Mouse (Mus musculus) neural tube, embryonic 12.5 days (tissue): ENCODE results near the gene 4930519G04Rik. TPM values are rescaled to one million over a fixed set of nuclear protein-coding genes. Genes with fewer than 3 reads are reported as not detected.
"Not testable (repeated sequence)": the region's sequence is repeated elsewhere in the genome, so short reads cannot be mapped to it uniquely, and the experiment has no call there.

Experiments used
- ATAC-seq: fragments of 200-750 bp; cut with Nextera tagmentation; 2 replicates; pipeline ENCODE4 v1.8.0; 2017; ENCODE audit warnings: low read depth, mild to moderate bottlenecking, moderate TSS enrichment, moderate library complexity; ENCODE audit not compliant: low FRiP score
- H3K27ac ChIP-seq: fragments of 300-500 bp; sonication (generic); 2 replicates; pipeline ENCODE4 v1.5.1; 2016
- H3K27me3 ChIP-seq: fragments of 300-500 bp; sonication (generic); replicated peaks from 2 replicates; pipeline ENCODE4 v1.6.1; 2016; ENCODE audit warnings: mild to moderate bottlenecking
- H3K36me3 ChIP-seq: fragments of 300-500 bp; sonication (generic); 2 replicates; pipeline ENCODE4 v1.6.1; 2016; ENCODE audit warnings: mild to moderate bottlenecking
- H3K4me1 ChIP-seq: fragments of 300-500 bp; sonication (generic); 2 replicates; pipeline ENCODE4 v1.6.1; 2016
- H3K4me2 ChIP-seq: fragments of 300-500 bp; sonication (generic); replicated peaks from 2 replicates; pipeline ENCODE4 v1.6.1; 2016; ENCODE audit warnings: mild to moderate bottlenecking
- H3K4me3 ChIP-seq: fragments of 300-500 bp; sonication (generic); 2 replicates; pipeline ENCODE4 v1.5.1; 2016
- H3K9ac ChIP-seq: fragments of 300-500 bp; sonication (generic); 2 replicates; pipeline ENCODE4 v1.6.1; 2016; ENCODE audit warnings: mild to moderate bottlenecking
- H3K9me3 ChIP-seq: fragments of 300-500 bp; sonication (generic); 2 replicates; pipeline ENCODE4 v1.6.1; 2016; ENCODE audit warnings: mild to moderate bottlenecking
- WGBS: fragments of 180-500 bp; shearing (Covaris S2); methylation state at CpG from one replicate; pipeline ENCODE4 v1.1.7; 2016; 5-methylcytosine and 5-hydroxymethylcytosine counted together
- polyA plus RNA-seq: library from polyadenylated mRNA; unstranded; fragments of >200 nt; fragmentation: Nextera tagmentation; extraction: Ambion mirVana; gene quantifications from 2 replicates; pipeline ENCODE4 v1.2.1, GENCODE M21; 2016

4930519G04Rik gene
- polyA plus RNA-seq, 1 experiment from 2014 or later, result not detected

- Histone ChIP-seq H3K27me3 (no peaks in the 10 kb centered on the region), H3K4me3 (no peak overlapping the region), H3K27ac (no peak overlapping the region), H3K4me1 (peaks cover 19% of the 10 kb centered on the region), H3K9ac (no peak overlapping the region), H3K9me3 (no peaks in the 10 kb centered on the region), H3K36me3 (0 out of 2 replicates have a peak, but pooled peaks cover 3% of the 10 kb centered on the region), H3K4me2 (no peak overlapping the region)
- 66% methylated on average over 6 of the region's 6 CpGs for WGBS
- ATAC-seq, result no peak
These were observed 36.9 kb upstream of the 4930519G04Rik start for GRCm38 (mm10) chr5:114816599-114816998.

GRCm38 (mm10) chr5:114818124-114818523, 35.3 kb upstream of the 4930519G04Rik start:
- Histone ChIP-seq H3K4me3 (no peak overlapping the region), H3K27me3 (no peaks in the 10 kb centered on the region), H3K4me1 (peaks cover 9% of the 10 kb centered on the region; the same call in 1 of the 2 replicates), H3K4me2 (no peak overlapping the region), H3K36me3 (0 out of 2 replicates have a peak, but pooled peaks cover 5% of the 10 kb centered on the region), H3K9me3 (no peaks in the 10 kb centered on the region), H3K9ac (no peak overlapping the region), H3K27ac (no peak overlapping the region)
- ATAC-seq, result no peak
- WGBS, result 82% methylated on average over 11 of the region's 11 CpGs

DNA sequence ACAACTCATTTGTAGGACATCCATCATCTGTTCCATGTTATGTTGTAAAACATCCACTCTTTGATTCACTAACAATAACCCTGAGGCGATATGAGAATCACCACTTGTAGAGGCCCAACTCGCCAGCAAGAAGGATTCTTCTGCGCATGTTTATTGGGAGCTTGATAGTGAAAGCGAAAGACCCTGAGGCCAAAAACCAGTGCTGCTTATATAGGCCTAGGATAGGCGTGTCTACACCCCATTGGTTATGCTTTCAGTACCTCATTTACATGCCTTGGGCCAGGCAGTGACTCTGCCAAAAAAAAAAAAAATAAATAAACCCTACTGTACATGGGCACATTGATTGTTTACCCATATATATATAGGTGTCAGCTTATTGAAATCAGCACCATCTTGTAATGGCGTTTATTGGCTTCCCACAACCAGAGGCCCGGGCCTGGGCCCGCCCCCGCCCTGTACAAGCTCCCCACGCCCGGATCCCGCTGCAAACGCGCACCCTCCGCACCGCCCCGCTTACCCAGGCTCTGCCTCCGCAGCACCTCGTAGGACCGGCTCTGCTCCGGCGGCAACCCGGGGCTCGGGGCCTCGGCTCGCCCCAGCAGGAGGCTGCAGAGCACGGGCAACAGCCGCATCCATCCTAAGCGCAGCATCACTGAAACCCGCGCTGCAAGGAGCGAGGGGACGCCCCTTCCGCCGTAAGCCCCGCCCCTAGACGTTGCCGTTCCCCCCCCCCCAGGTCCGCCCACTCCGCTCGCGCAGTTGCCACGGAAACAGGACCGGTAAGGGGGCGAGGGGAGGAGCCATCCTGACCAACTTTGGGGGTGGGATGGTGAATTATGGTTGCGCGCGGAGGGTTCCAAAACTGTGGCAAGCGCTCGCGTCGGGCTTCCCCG, 30.4 kb upstream of the 4930519G04Rik start, which contains the start of gene 1500011B03Rik:
1500011B03Rik (minus strand) TSS at position 673 of the 893 bp plus-strand sequence.
- WGBS, result 7% methylated on average over 53 of the region's 53 CpGs

GRCm38 (mm10) chr5:114824197-114824596, 29.3 kb upstream of the 4930519G04Rik start:
- H3K4me1 ChIP-seq, result 0 out of 2 replicates have a peak, but pooled peaks cover 6% of the 10 kb centered on the region
- no peaks in the 10 kb centered on the region for H3K27me3 ChIP-seq
- no peak overlapping the region for H3K27ac ChIP-seq
- H3K36me3 ChIP-seq, result 0 out of 2 replicates have a peak, but pooled peaks cover 5% of the 10 kb centered on the region
- 24% methylated on average over 9 of the region's 9 CpGs for WGBS
- ATAC-seq, result no peak
- no peak overlapping the region for H3K9ac ChIP-seq
- no peak overlapping the region for H3K4me3 ChIP-seq
- H3K4me2 ChIP-seq, result no peak overlapping the region
- no peaks in the 10 kb centered on the region for H3K9me3 ChIP-seq

More for the DNA sequence above, 30.4 kb upstream of the 4930519G04Rik start, which contains the start of gene 1500011B03Rik:
- no peaks in the 10 kb centered on the region for H3K27me3 ChIP-seq
- H3K4me3 ChIP-seq, result peak within 1 kb of the TSS; percentile 81
- ATAC-seq, result peak; percentile 91
- peak within 1 kb of the TSS; percentile 74; the same call in 1 of the 2 replicates for H3K27ac ChIP-seq
- H3K4me1 ChIP-seq, result 0 out of 2 replicates have a peak, but pooled peaks cover 6% of the 10 kb centered on the region
- peak within 1 kb of the TSS; percentile 89 for H3K9ac ChIP-seq
- H3K4me2 ChIP-seq, result peak within 1 kb of the TSS; percentile 65
- H3K9me3 ChIP-seq, result no peaks in the 10 kb centered on the region
- 0 out of 2 replicates have a peak, but pooled peaks cover 5% of the 10 kb centered on the region for H3K36me3 ChIP-seq

DNA sequence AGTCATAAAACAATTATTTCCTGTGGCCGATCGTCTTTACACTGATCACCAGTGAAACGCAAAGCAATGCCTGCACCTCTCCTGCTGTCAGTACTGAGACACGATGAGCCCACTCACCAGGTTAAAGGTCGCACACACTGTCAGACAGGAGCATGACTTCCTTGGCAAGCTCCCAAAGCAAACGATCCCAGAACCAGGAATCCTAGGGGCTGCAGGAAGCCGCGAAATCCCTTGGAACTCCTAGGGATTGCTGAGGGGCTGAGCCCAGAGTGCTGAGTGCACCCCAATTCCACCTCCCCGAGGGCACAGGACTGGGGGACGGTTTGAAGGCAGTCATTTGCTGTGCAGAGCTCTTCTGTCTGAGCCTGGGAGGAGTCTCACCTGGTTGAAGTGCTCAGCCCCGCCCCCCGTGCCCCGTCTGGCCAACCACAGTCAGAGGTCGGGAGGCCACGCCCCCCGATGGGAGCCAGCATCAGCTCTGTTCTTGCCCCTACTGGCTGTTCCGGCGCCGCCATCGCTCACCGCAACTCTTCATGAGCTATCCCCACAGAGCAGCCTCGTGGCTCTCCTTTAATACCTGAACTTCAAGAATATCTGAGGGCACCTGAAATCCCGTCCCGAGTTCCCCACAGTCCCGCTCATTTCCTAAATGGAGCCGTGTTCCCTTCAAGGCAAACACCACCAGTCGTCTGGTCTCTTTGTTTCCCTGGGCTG, 27.3 kb upstream of the 4930519G04Rik start:
- Histone ChIP-seq H3K9ac (peak overlapping the region; percentile 49), H3K4me1 (0 out of 2 replicates have a peak, but pooled peaks cover 6% of the 10 kb centered on the region), H3K27me3 (no peaks in the 10 kb centered on the region), H3K9me3 (no peaks in the 10 kb centered on the region), H3K27ac (peak overlapping the region; percentile 26; the same call in 1 of the 2 replicates), H3K4me3 (peak overlapping the region; percentile 32), H3K4me2 (peak overlapping the region; percentile 67), H3K36me3 (0 out of 2 replicates have a peak, but pooled peaks cover 5% of the 10 kb centered on the region)
- 9% methylated on average over 27 of the region's 27 CpGs for WGBS
- ATAC-seq, result peak; percentile 54; the same call in 1 of the 2 replicates

GRCm38 (mm10) chr5:114827427-114827826, 26.0 kb upstream of the 4930519G04Rik start:
- ATAC-seq, result no peak
- 91% methylated on average over 12 of the region's 12 CpGs for WGBS
- Histone ChIP-seq H3K27me3 (no peaks in the 10 kb centered on the region), H3K4me3 (no peak overlapping the region), H3K9ac (no peak overlapping the region), H3K4me2 (no peak overlapping the region), H3K27ac (no peak overlapping the region), H3K36me3 (no peaks in the 10 kb centered on the region), H3K4me1 (0 out of 2 replicates have a peak, but pooled peaks cover 4% of the 10 kb centered on the region), H3K9me3 (no peaks in the 10 kb centered on the region)

DNA sequence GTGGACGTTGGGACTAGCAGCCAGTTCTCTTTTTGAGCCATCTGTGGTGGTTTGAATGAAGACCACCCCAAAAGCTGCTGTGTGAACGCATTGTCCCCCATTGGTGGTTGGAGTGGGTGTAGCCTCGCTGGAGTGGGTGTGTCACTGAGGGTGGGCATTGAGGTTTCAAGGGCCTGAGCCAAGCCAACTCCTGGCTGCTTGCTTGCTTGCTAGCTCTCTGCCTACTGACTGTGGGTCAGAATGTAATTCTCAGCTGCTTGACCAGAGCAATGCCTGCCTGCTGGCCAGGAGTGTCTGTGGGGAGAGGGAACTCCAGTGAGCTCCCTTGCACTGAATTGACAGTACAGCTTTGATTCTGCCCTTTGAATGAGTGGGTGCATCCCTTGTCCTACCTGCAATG, 23.7 kb upstream of the 4930519G04Rik start:
- Histone ChIP-seq H3K27ac (no peak overlapping the region), H3K4me3 (no peak overlapping the region), H3K4me1 (0 out of 2 replicates have a peak, but pooled peaks cover 3% of the 10 kb centered on the region), H3K36me3 (no peaks in the 10 kb centered on the region), H3K9ac (no peak overlapping the region), H3K9me3 (no peaks in the 10 kb centered on the region), H3K4me2 (no peak overlapping the region), H3K27me3 (no peaks in the 10 kb centered on the region)
- ATAC-seq, result no peak
- 66% methylated on average over 3 of the region's 3 CpGs for WGBS

DNA sequence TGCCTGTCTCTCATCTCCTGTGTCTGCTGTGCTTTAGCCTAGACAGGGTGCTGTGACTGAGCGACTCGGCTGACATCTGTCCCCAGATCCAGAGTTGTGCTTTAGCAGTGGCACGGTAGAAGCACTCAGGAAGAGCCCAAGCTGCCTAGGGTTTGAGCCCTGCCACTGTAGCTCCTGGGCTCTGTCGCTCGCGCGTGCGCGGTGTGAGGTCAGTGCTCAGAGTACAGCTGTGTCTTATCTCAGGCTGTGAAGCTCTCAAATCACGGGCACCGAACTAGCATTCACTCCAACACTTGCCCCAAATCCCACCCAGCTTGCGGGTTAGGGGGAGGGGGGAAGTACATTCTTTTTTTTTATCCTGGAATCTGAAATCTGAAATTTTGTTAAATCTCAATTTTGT, 16.6 kb upstream of the 4930519G04Rik start:
- ATAC-seq, result no peak
- Histone ChIP-seq H3K4me3 (no peak overlapping the region), H3K9me3 (no peaks in the 10 kb centered on the region), H3K36me3 (no peaks in the 10 kb centered on the region), H3K27ac (no peak overlapping the region), H3K4me1 (peaks cover 1% of the 10 kb centered on the region; the same call in 1 of the 2 replicates), H3K27me3 (no peaks in the 10 kb centered on the region), H3K9ac (no peak overlapping the region), H3K4me2 (no peak overlapping the region)
- 66% methylated on average over 12 of the region's 12 CpGs for WGBS

DNA sequence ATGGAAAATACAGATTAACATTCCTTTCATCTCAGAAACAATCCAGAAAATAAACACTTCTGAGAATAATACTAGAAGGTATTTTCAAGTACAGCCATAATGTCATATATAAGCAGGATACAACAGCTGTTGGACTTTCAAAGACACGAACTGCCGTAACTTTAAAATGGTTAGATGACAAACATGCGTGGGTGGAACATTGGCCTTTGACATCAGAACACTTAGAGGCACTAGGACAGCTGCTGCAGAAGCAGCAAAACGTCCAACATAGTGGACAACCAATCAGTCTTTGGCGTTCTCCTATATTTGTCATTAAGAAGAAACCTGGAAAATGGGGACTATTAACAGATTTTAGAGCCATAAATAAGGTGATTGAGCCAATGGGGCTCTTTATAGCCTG, 13.0 kb upstream of the 4930519G04Rik start:
- H3K4me1 ChIP-seq, result peaks cover 11% of the 10 kb centered on the region
- not testable (repeated sequence) for H3K36me3 ChIP-seq, H3K4me2 ChIP-seq, H3K4me3 ChIP-seq, ATAC-seq, H3K27me3 ChIP-seq, H3K9me3 ChIP-seq, H3K9ac ChIP-seq, H3K27ac ChIP-seq
- 64% methylated on average over 5 of the region's 5 CpGs for WGBS

DNA sequence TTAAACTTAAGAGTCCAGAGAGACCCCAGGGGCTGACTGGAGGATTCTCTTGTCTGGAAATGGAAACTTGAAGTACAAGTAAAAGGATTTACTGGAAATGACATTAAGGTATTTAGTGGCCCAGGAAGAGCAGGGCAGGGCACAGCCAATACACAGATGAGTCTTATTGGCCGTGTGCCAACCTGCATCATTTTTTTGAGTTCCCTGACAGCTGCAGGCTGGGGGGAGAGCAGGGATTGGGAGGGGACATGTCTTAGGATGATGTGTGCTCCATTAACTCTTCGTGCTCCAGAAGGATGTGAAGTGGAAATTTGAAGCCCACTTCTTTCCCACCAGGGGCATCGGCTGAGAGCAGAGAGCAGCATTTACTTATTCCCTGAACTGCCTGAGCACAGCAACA, 11.3 kb upstream of the 4930519G04Rik start:
- Histone ChIP-seq H3K4me1 (peaks cover 11% of the 10 kb centered on the region), H3K4me2 (peak overlapping the region; percentile 18; the same call in 1 of the 2 replicates)
- not testable (repeated sequence) for ATAC-seq, H3K9me3 ChIP-seq, H3K4me3 ChIP-seq, H3K27me3 ChIP-seq, H3K36me3 ChIP-seq, H3K9ac ChIP-seq, H3K27ac ChIP-seq
- 58% methylated on average over 3 of the region's 3 CpGs for WGBS

DNA sequence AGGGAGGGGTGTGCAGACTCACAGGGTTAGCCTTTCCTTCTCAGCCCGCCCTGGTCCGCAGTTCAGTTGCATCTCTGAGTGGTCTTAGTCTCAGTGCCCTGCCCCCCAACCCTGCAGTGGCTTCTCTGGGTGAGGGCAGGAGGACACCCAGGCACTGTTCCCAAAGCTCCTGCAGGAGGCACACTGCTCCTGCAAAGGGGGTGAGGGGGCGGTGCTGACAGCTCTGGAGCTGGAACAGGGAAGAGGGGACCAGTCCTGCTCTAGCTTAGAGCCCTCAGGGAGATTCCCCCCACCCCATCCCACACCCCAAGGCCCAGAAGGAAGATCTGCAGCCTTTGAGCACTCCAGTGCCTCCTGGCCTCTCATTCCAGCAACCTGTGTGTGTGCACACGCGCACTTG, 10.8 kb upstream of the 4930519G04Rik start:
- WGBS, result 72% methylated on average over 5 of the region's 5 CpGs
- no peak overlapping the region for H3K27ac ChIP-seq
- no peak overlapping the region for H3K4me3 ChIP-seq
- ATAC-seq, result no peak
- H3K4me1 ChIP-seq, result peaks cover 11% of the 10 kb centered on the region
- no peaks in the 10 kb centered on the region for H3K9me3 ChIP-seq
- H3K9ac ChIP-seq, result no peak overlapping the region
- H3K36me3 ChIP-seq, result no peaks in the 10 kb centered on the region
- H3K27me3 ChIP-seq, result no peaks in the 10 kb centered on the region
- peak overlapping the region; percentile 18; the same call in 1 of the 2 replicates for H3K4me2 ChIP-seq

DNA sequence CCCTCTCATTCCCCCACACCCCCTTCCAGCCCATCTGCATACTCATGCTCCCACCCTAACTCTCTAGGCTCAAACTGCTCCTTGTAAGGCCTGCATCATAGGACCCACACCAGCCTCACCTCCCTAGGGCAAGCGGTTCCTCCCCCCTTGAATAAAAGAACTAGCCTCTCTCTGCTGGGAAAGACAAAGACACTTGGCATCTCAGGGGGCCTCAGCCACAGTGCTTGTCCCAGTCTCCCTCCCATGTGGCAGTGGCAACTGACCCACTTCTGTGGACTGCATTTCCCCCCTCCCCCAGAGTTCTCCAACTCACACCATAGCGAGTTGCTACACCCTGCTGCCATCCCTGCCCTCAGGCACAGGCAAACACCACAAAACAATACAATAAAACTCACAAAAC, 9.1 kb upstream of the 4930519G04Rik start:
- not testable (repeated sequence) for ATAC-seq, H3K36me3 ChIP-seq, H3K4me3 ChIP-seq, H3K4me2 ChIP-seq, H3K27ac ChIP-seq, H3K27me3 ChIP-seq, H3K9me3 ChIP-seq, H3K9ac ChIP-seq
- 56% methylated on average over 2 of the region's 2 CpGs for WGBS
- peaks cover 11% of the 10 kb centered on the region for H3K4me1 ChIP-seq
